Mouse (Mus musculus): ENCODE results near the gene Pitpnm1. TPM values are rescaled to one million over a fixed set of nuclear protein-coding genes. Genes with fewer than 3 reads are reported as not detected.
A peak's percentile ranks its signal among the peaks of the same experiment; 100 is the strongest.

The Pitpnm1 gene
- polyA plus RNA-seq, 1 experiment from 2014 or later: 87.3 TPM

DNA sequence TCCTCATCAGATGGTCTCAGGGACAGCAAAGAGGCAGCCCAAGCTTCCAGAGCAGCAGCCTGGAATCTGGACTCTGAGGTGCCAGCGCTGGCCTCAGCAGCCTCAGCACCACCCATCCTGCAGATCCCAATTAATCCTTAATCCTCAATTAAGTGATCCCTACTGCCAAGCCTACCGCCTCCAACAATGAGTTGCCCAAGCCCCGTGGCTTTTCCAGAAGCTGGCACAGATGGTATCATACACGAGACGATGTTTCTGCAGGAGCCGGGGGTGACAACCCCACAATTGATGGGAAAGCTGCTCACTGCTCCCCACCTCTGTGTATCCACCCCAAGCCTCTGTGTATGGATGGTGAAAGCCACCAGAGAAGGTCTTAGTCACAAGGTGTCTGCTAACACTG is 10.7 kb upstream of the Pitpnm1 start:
- Histone ChIP-seq H3K27ac (ENCODE audit: low read depth, low read length) (no peak overlapping the region), H3K36me3 (ENCODE audit: control insufficient read depth, insufficient read depth, low read length) (no peaks in the 10 kb centered on the region), H3K4me3 (ENCODE audit: low read length) (no peak overlapping the region), H3K9me3 (ENCODE audit: control insufficient read depth, low read length) (no peaks in the 10 kb centered on the region), H3K9ac (ENCODE audit: low read depth, low read length) (no peak overlapping the region), H3K27me3 (replicated peaks; ENCODE audit: control insufficient read depth, insufficient read depth, low read length) (no peaks in the 10 kb centered on the region), H3K4me1 (ENCODE audit: control insufficient read depth, insufficient read depth, low read depth, low read length) (no peaks in the 10 kb centered on the region), H3K4me2 (ENCODE audit: low read length) (no peak overlapping the region)
- ATAC-seq: no peak
- 71% methylated on average over 6 of the region's 6 CpGs for WGBS

DNA sequence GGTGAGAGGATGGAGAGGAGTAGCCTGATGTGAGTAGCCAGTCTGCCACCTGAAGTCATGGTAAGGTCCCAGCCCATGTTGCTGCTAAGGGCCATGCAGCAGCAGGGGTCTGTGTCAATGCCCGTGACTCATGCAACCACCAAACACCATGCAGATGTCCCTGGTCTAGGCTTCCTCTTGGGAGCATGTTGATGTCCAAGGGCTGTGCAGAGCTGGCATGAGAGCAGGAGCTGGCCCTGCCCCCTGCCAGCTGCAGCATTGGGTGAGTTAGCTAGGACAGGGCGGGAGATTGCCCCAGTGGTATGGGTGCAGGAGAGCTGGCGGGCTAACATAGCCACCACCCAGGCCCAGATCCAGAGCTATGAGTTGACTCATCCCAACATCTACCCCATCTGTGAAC is 9.4 kb upstream of the Pitpnm1 start:
- no peak overlapping the region for H3K4me2 ChIP-seq (ENCODE audit: low read length)
- H3K4me3 ChIP-seq (ENCODE audit: low read length): no peak overlapping the region
- H3K27ac ChIP-seq (ENCODE audit: low read depth, low read length): no peak overlapping the region
- no peak overlapping the region for H3K9ac ChIP-seq (ENCODE audit: low read depth, low read length)
- 92% methylated on average over 3 of the region's 3 CpGs for WGBS
- H3K4me1 ChIP-seq (ENCODE audit: control insufficient read depth, insufficient read depth, low read depth, low read length): no peaks in the 10 kb centered on the region
- H3K27me3 ChIP-seq (replicated peaks; ENCODE audit: control insufficient read depth, insufficient read depth, low read length): no peaks in the 10 kb centered on the region
- ATAC-seq: no peak
- H3K36me3 ChIP-seq (ENCODE audit: control insufficient read depth, insufficient read depth, low read length): no peaks in the 10 kb centered on the region
- H3K9me3 ChIP-seq (ENCODE audit: control insufficient read depth, low read length): no peaks in the 10 kb centered on the region

DNA sequence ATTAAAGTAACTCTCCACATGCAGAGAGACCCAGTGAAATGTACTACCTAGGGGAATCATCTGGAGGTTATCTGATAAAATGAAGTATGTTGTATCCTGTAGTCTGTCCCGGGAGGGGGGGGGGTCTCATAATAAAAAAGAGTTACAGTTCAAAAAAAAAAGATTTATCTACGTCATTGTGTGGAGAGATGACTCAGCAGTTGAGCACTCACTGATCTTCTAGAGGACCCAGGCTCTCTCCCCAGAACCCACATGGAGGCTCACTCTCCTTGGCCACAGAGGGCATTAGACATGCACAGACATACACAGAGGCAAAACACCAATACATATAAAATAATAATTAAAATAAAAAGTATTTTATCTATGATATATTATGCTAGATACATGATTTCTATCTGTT is 8.4 kb upstream of the Pitpnm1 start:
- ATAC-seq: no peak

DNA sequence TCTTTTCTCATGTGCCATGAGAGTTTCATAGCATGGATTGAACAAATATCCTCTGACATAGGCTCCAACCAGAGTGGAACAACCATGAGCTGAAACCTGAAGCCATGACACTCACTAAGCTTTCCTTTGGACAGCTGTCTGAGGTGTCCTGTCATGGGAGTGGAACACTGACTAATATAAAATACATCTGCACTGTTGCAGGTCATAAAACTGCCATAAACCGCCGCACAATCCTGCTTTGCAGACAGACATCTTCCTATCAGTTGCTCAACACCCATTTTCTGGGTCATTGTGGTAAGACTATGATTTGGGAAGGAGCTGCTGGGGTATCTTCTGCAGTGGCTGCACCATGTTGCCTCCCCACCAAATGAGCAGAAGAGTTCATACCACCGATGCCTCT is 7.0 kb upstream of the Pitpnm1 start:
- Histone ChIP-seq H3K27ac (ENCODE audit: low read depth, low read length) (no peak overlapping the region), H3K9me3 (ENCODE audit: control insufficient read depth, low read length) (no peaks in the 10 kb centered on the region), H3K36me3 (ENCODE audit: control insufficient read depth, insufficient read depth, low read length) (no peaks in the 10 kb centered on the region), H3K4me1 (ENCODE audit: control insufficient read depth, insufficient read depth, low read depth, low read length) (peaks cover 11% of the 10 kb centered on the region), H3K4me3 (ENCODE audit: low read length) (no peak overlapping the region), H3K4me2 (ENCODE audit: low read length) (no peak overlapping the region), H3K9ac (ENCODE audit: low read depth, low read length) (no peak overlapping the region), H3K27me3 (replicated peaks; ENCODE audit: control insufficient read depth, insufficient read depth, low read length) (no peaks in the 10 kb centered on the region)
- no peak for ATAC-seq
- WGBS: 98% methylated on average over 3 of the region's 3 CpGs

More for the DNA sequence above, 8.4 kb upstream of the Pitpnm1 start:
- H3K27ac ChIP-seq (ENCODE audit: low read depth, low read length): no peak overlapping the region
- H3K9me3 ChIP-seq (ENCODE audit: control insufficient read depth, low read length): no peaks in the 10 kb centered on the region
- H3K4me3 ChIP-seq (ENCODE audit: low read length): no peak overlapping the region
- no peak overlapping the region for H3K9ac ChIP-seq (ENCODE audit: low read depth, low read length)
- no peak overlapping the region for H3K4me2 ChIP-seq (ENCODE audit: low read length)
- H3K4me1 ChIP-seq (ENCODE audit: control insufficient read depth, insufficient read depth, low read depth, low read length): peaks cover 5% of the 10 kb centered on the region
- no peaks in the 10 kb centered on the region for H3K36me3 ChIP-seq (ENCODE audit: control insufficient read depth, insufficient read depth, low read length)
- H3K27me3 ChIP-seq (replicated peaks; ENCODE audit: control insufficient read depth, insufficient read depth, low read length): no peaks in the 10 kb centered on the region
- WGBS: 66% methylated on average over 2 of the region's 2 CpGs

DNA sequence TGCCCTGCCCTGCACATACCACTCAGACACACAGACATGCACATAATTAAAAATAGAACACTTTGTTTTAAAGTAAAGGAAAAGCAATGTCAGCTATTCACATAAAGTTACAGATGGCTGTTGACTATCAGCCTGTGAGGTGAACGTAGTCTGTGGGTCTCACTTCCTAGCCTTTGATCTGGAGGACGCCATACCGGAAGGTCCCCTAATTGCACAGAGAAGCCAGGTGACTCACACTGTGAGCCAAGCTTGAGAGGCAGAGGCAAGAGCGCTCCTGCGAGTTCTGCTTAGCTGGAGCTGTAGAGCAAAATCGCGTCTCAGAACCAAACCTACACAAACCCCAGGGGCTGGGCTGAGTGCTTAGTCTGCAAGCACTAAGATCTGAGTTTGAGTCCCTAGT is 6.0 kb upstream of the Pitpnm1 start:
- Histone ChIP-seq H3K4me3 (ENCODE audit: low read length) (no peak overlapping the region), H3K4me2 (ENCODE audit: low read length) (no peak overlapping the region), H3K27ac (ENCODE audit: low read depth, low read length) (no peak overlapping the region), H3K36me3 (ENCODE audit: control insufficient read depth, insufficient read depth, low read length) (no peaks in the 10 kb centered on the region), H3K27me3 (replicated peaks; ENCODE audit: control insufficient read depth, insufficient read depth, low read length) (no peaks in the 10 kb centered on the region), H3K9ac (ENCODE audit: low read depth, low read length) (no peak overlapping the region), H3K4me1 (ENCODE audit: control insufficient read depth, insufficient read depth, low read depth, low read length) (peaks cover 18% of the 10 kb centered on the region), H3K9me3 (ENCODE audit: control insufficient read depth, low read length) (no peaks in the 10 kb centered on the region)
- no peak for ATAC-seq
- 84% methylated on average over 7 of the region's 7 CpGs for WGBS

DNA sequence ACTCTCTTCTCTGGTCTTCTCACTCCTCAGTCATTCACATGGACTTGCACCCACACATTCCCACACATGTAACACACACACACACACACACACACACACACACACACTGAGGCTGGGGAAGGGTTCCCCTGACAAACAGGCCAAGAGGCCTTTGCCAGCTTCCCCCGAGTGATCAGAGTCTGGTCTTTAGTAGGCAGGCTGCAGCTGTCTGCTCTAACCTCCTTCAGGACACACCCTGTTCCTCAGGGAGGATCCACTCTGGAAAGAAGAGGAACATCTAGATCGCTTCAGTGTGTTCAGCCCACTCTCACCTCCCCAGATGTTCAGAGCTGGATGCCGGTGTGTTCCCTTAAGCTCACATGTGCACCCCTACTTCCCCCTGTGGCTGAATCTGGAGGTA is 5.5 kb upstream of the Pitpnm1 start:
- H3K9ac ChIP-seq (ENCODE audit: low read depth, low read length): no peak overlapping the region
- WGBS: 81% methylated on average over 3 of the region's 3 CpGs
- H3K4me2 ChIP-seq (ENCODE audit: low read length): no peak overlapping the region
- H3K4me1 ChIP-seq (ENCODE audit: control insufficient read depth, insufficient read depth, low read depth, low read length): peaks cover 24% of the 10 kb centered on the region
- H3K9me3 ChIP-seq (ENCODE audit: control insufficient read depth, low read length): no peaks in the 10 kb centered on the region
- no peak for ATAC-seq
- H3K4me3 ChIP-seq (ENCODE audit: low read length): no peak overlapping the region
- H3K36me3 ChIP-seq (ENCODE audit: control insufficient read depth, insufficient read depth, low read length): no peaks in the 10 kb centered on the region
- no peaks in the 10 kb centered on the region for H3K27me3 ChIP-seq (replicated peaks; ENCODE audit: control insufficient read depth, insufficient read depth, low read length)
- no peak overlapping the region for H3K27ac ChIP-seq (ENCODE audit: low read depth, low read length)

DNA sequence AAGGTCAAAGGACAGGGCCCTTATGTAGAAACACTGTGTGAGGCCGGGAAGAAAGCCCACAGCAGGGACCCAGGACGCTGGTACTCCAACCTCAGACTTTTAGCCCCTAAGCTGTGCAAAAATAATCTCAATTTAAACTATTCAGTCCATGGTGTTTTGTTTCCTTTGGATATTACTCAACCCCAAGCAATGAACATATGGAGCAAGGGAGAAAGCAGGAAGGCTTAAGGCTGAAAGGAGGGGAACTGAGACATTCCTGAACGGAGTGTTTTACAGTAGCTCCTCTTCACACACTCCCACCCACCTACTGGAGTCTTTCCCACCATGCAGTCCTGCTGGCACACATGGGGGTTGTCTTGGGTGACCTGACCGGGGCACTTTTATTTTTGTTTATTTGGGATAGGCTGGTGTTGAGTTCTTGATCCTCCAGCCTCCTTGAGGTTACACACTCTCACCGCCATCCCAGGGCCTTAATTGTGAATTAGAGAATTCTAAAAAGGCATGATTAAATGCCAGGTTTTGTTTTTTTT is 5.0 kb upstream of the Pitpnm1 start:
- ATAC-seq: no peak
- WGBS: 82% methylated on average over 5 of the region's 5 CpGs
- no peak overlapping the region for H3K27ac ChIP-seq (ENCODE audit: low read depth, low read length)
- H3K4me1 ChIP-seq (ENCODE audit: control insufficient read depth, insufficient read depth, low read depth, low read length): peaks cover 27% of the 10 kb centered on the region
- H3K36me3 ChIP-seq (ENCODE audit: control insufficient read depth, insufficient read depth, low read length): no peaks in the 10 kb centered on the region
- no peak overlapping the region for H3K9ac ChIP-seq (ENCODE audit: low read depth, low read length)
- no peak overlapping the region for H3K4me2 ChIP-seq (ENCODE audit: low read length)
- no peaks in the 10 kb centered on the region for H3K9me3 ChIP-seq (ENCODE audit: control insufficient read depth, low read length)
- H3K27me3 ChIP-seq (replicated peaks; ENCODE audit: control insufficient read depth, insufficient read depth, low read length): no peaks in the 10 kb centered on the region
- no peak overlapping the region for H3K4me3 ChIP-seq (ENCODE audit: low read length)

DNA sequence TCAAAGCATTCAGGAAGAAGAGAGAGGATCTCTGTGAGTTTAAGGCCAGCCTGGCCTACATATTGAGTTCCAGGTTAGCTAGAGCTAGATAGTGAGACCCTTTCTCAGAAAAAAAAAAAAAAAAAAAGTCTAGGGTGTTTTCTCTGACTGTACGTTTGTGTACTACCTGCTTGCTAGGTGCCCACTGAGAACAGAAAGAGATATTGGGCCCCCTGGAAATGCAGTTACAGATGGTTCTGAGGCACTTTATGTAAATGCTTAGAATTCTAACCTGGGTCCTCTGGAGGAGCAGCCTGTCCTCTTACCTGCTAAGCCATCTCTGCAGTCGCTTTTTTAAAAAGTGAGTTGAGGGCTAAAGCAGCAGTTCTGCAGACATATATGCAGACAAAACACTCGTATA is 4.0 kb upstream of the Pitpnm1 start:
- H3K4me1 ChIP-seq (ENCODE audit: control insufficient read depth, insufficient read depth, low read depth, low read length): peaks cover 36% of the 10 kb centered on the region
- no peak overlapping the region for H3K27ac ChIP-seq (ENCODE audit: low read depth, low read length)
- no peaks in the 10 kb centered on the region for H3K9me3 ChIP-seq (ENCODE audit: control insufficient read depth, low read length)
- H3K4me3 ChIP-seq (ENCODE audit: low read length): no peak overlapping the region
- 67% methylated on average over 3 of the region's 3 CpGs for WGBS
- H3K4me2 ChIP-seq (ENCODE audit: low read length): peak overlapping the region; percentile 82; the same call in 1 of the 2 replicates
- no peak for ATAC-seq
- no peak overlapping the region for H3K9ac ChIP-seq (ENCODE audit: low read depth, low read length)
- H3K27me3 ChIP-seq (replicated peaks; ENCODE audit: control insufficient read depth, insufficient read depth, low read length): no peaks in the 10 kb centered on the region
- no peaks in the 10 kb centered on the region for H3K36me3 ChIP-seq (ENCODE audit: control insufficient read depth, insufficient read depth, low read length)

DNA sequence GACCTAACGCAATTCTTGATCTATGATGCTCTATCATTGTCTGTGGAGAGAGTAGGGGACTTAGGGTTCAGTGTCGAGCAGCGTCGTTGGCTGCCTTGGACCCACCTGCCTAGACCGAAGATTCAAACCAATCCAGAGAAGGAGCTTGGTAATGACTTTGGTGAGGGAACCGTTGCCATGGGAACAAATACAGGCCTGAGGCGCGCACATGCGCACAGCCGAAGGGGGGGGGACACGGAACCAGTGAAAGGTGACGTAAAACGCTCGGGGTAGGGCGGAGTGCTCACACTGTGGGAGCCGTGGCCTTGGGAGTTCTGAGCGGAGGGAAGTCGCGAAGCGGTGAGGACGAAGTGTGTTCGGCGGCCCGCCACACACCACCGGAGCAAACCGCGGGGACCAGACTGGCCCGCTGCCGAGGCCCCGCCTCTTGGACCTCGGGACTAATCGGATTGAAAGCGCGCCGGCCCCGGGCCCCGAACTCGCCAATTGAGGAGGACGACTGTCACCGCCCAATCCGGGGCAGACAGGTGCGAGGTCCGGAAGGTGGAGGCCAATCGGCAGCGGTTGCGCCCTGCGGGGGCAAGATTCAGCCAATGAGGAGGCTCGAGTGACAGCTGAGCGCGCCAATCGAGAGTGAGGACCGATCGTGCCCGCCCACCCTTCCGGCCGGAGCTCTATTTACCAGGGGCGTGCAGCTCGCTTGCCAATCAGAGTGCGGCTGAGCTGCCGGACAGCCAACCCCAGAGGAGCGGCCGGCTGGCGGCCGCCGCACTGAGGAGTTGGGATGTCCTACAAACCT is 3.0 kb upstream of the Pitpnm1 start, which contains the start of gene Cdk2ap2:
Cdk2ap2 (plus strand) TSS at position 541 of the 799 bp plus-strand sequence.
- H3K27me3 ChIP-seq (replicated peaks; ENCODE audit: control insufficient read depth, insufficient read depth, low read length): no peaks in the 10 kb centered on the region
- peaks cover 45% of the 10 kb centered on the region for H3K4me1 ChIP-seq (ENCODE audit: control insufficient read depth, insufficient read depth, low read depth, low read length)
- peak within 1 kb of the TSS; percentile 93 for H3K27ac ChIP-seq (ENCODE audit: low read depth, low read length)
- ATAC-seq: peak; percentile 94
- H3K4me2 ChIP-seq (ENCODE audit: low read length): peak within 1 kb of the TSS; percentile 82
- H3K9ac ChIP-seq (ENCODE audit: low read depth, low read length): peak within 1 kb of the TSS; percentile 71
- WGBS: under 1% methylated on average over 63 of the region's 65 CpGs
- no peaks in the 10 kb centered on the region for H3K36me3 ChIP-seq (ENCODE audit: control insufficient read depth, insufficient read depth, low read length)
- H3K9me3 ChIP-seq (ENCODE audit: control insufficient read depth, low read length): no peaks in the 10 kb centered on the region
- peak within 1 kb of the TSS; percentile 60 for H3K4me3 ChIP-seq (ENCODE audit: low read length)
